Mouse (Mus musculus): ENCODE measurements around the gene Rnf113a1.

DNA sequence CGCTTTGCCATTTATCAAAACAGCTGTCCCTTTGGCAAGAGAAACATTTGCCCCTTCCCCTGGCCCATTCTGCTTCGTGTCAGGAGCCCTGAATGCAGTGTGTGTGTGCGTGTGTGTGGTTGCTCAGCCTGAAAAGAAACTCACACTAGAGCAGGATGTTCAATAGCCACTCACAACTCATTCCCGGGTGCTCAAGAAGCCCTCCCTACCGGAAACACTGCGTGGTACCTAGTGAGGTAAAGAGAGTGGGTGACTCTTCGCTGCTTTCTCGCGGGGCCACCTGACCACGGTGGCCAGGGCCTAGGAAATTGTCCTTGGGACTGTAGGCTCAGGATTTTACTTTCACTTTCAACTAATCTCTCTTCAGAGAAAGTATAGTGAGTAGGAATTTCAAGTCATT lies 29.9 kb upstream of the Rnf113a1 start:
- TF ChIP-seq POLR2A (IDR thresholded peaks at IDR 0.05; ENCODE audit: low read depth, low read length) = no peak
- no peak for TF ChIP-seq CTCF (IDR thresholded peaks at IDR 0.05; ENCODE audit: extremely low read depth, insufficient read depth, insufficient read length, insufficient replicate concordance)

All from spleen, adult 2 months (tissue).